Mouse (Mus musculus): ENCODE results near the gene Ripply2. TPM values are rescaled to one million over a fixed set of nuclear protein-coding genes. Genes with fewer than 3 reads are reported as not detected.

The Ripply2 gene
- 18.2 and 25.6 TPM in 2 replicates for polyA plus RNA-seq (2021; fragmentation: Nextera tagmentation)
- long read RNA-seq, experiment 1, transcript Ripply2-202 (3 exons, 640 nt) = major isoform, 6 of 12 reads
- long read RNA-seq, experiment 1, partial matches to known transcripts = 1 of 12 reads
- long read RNA-seq, experiment 1, other reads (novel, unspliced or antisense) = 2 of 12 reads
- long read RNA-seq, experiment 2, transcript Ripply2-202 (3 exons, 640 nt) = major isoform, 6 of 7 reads
- long read RNA-seq, experiment 2, partial matches to known transcripts = 0 of 7 reads
- long read RNA-seq, experiment 2, other reads (novel, unspliced or antisense) = 1 of 7 reads

DNA sequence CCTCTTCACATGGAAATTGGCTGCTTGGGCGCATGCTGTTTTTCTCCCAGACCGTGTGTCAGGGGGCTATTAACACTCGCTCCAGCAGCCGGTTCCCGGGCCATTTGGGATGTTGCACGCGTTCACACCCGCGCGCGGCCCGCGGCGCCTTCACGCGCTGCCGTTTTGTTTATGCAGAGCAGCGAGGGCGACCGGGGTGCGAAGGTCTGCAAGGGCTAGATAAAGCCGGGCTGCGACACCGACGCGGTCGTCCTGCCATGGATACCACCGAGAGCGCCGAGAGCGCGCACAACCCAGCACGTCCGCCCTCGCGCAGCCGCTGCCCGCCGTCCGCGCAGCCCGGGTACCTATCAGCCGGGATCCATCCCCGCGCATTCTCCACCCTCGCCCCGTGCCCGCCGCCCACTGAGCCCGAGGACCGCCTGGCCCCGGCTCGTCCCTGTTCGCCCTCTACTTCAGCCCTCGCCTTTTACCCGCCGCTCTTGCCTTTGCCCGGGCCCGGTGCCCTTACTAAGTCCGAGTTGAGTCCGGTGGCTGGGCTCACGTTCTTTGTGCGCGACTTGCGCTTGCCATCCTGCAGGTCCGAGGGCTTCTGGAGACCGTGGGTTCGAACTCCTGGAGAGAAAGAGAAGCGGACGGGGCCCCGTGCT, at the start of gene Ripply2:
Gene Ripply2 (plus strand): TSS at position 250 of the 650 bp plus-strand sequence.

DNA sequence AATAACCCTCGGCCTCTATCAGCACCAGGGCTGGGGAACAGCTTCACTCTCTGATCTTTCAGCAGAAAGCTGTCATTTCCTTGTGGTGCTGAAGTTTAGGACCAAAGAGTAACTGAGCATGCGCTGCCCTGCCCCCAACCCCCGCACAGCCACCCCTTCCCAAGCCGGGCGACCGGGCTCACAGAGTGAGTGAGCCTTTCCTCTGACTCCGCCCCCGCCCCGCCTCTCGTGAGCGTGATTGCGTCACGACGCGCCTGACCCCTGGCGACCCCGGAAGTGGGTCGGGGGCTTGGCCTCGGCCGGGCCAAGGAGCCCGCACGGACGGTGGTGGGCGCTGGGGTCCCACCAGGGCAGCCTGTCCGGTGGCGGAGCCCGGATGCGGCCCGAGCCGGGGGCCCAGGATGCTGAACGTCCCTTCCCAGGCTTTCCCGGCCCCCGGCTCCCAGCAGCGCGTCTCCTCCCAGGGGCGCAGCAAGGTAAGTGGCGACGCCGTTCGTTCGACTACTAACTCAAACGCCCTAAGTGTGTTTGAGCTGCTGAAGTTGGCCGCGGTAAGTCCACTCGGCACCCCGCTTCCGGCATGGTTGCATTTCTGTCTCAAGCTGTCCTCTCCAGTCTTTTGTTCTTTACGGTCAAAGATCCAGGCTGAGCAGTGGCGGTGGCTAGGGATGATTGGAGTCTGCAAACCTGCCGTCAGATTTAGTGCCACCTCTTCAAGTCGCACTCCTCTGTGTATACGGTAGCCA, 6.6 kb downstream of the Ripply2 start, which contains the start of gene Cyb5r4:
Gene Cyb5r4 (plus strand): TSS at position 237 of the 746 bp plus-strand sequence.

Other genes starting within 250 kb of the Ripply2 start
- 66.5 and 67.0 TPM in 2 replicates for gene Snap91, start 134.9 kb upstream of the Ripply2 start, polyA plus RNA-seq (2021; fragmentation: Nextera tagmentation)
- 28.9 and 32.3 TPM in 2 replicates for gene Cyb5r4, start 6.5 kb downstream of the Ripply2 start, polyA plus RNA-seq (2021; fragmentation: Nextera tagmentation)
- gene Mrap2, start 128.8 kb downstream of the Ripply2 start, polyA plus RNA-seq (2021; fragmentation: Nextera tagmentation) = 2.5 and 5.2 TPM in 2 replicates
- gene Cep162, start 240.0 kb downstream of the Ripply2 start, polyA plus RNA-seq (2021; fragmentation: Nextera tagmentation) = 1.3 and 2.0 TPM in 2 replicates

Measured in layer of hippocampus, adult 6 months (tissue).